Mouse (Mus musculus) ZHBTc4 (cell line): Measurements from ENCODE around the gene 9130230L23Rik.
"Not testable (repeated sequence)": the region's sequence is repeated elsewhere in the genome, so short reads cannot be mapped to it uniquely, and the experiment has no call there.

Experiments
- DNase-seq: peaks from one replicate; pipeline ENCODE4 v3.0.0-alpha.2; 2011; ENCODE audit warnings: low read depth, low spot score

9130230L23Rik gene

DNA sequence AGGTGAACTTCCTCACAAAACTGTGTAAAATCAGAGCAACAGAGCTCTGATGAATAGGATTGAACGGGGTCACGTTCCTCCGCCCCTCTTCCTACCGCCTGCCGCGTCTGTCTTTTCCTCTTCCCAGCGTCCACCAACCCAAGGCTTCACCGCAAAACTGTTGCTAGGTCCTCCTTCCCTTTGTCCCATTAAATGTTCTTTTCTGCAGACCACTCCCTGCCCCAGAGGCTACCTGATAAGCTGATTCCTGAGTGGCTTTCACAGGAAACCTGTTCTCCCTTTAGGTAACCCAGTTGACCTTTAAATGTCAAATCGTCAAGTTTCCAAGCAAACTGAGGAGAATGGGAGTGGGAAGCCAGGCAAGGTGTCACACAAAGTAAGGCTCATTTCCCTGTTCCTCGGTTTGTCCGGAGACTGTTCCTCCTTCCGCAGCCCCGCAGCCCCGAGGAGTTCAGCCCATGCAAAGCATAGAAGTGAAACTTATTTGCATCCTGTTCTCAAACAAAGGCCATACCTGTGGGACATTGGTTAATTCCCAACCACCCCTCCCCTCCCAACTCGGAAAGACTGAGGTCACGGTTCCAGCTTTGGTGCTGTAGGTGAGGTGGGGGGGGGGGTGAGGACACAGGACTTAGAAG lies 1.1 kb upstream of the 9130230L23Rik start:
- peak; percentile 65 for DNase-seq

DNA sequence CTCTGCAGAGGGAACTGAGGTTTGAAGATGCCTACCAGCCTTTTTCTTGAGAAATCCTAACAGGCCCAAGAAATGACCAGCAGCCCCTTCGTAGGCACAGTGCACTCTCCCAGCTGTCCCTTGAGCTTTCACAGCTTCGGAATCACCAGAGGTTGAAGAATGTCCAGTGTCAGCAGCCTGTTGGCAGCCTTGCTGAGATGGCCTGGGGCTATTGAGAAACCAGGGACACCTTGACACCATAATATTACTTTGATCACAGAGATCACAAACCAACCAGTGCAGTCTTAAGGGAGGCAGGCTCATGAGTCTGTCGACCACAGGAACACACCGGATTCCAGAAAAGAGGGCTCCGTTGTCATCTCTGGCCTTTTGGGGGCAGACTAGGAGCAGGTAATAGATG lies 2.9 kb downstream of the 9130230L23Rik start:
- DNase-seq: no peak

DNA sequence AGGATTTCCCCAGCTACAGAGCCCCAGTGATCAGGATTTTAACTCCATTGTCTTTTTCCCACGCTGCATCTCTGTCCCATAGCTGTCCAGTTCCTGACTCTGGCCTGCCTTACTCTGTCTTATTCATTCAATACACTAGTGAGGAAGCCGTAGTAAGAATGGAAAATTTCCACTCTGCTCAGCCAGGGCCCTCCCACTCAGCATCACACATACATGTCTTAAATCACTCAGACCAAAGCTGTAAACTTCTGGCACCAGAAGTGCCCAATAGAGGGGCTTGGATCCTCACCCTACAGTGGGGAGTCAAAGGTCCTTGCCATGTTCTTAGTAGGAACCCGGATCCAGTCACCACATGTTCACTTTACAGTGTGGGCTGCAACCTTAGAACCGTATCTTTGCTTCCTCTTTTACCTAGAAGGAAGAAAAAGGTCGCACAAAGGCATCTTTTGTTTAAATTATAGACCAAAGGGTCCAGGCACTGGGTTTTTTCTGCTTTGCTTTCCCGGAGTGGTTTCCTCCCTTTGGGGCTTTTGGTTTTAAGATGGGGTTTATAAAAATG lies 3.4 kb downstream of the 9130230L23Rik start:
- no peak for DNase-seq

DNA sequence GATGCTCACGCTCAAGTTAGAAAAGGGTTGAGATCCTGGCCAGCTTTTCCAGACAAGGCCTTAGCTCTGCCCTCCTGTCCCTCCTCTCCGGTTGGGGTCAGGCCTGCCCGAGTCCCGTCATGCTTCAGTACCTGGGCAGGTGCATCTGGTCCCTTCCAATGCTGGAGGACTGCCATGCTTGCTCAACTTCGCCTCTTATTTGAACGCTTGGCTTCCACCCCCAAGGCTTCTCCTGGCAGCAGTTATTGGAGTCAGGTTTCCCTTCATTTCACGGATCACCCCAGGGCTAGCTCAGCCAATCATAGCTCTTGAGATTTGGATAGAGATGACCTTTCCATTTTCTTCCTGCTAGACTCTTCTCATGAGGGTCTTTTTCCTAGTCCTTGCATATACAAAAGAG lies 4.0 kb downstream of the 9130230L23Rik start:
- DNase-seq: no peak

DNA sequence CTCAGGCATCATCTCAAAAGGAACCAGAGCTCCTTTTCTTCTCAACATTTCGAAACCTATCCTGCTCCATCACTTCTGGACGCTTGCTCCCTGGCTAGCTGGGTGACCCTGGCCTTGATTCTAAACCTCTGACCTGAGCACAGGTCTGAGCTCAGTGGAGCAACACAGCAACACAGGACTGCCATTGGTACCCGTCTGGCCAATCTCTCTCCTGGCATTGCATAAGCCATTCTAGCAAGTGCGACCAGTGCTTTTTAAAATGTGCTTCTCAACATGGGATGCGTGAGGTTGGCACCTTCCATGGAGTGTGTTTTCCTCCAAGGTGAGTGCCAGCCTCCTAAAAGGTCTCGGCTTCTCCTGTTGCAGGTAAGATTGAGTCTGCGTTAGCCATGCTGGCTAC lies 5.0 kb downstream of the 9130230L23Rik start:
- DNase-seq: no peak

DNA sequence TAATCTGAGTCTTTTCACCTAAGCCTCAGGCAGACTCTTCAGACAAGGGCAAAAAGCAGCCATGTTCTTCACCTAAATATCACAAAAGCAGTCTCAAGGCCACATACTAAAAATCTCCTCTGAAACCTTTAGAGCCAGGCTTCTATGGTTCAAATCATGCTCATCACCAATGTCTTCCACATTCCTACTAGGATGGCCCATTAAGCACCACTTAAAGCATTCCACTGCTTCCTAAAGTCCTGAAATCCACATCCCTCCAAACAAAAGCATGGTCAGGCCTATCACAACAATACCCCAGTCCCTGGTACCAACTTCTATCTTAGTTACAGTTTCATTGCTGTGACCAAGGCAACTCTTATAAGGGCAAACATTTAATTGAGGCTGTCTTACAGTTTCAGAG lies 6.3 kb downstream of the 9130230L23Rik start:
- DNase-seq: peak; percentile 73

DNA sequence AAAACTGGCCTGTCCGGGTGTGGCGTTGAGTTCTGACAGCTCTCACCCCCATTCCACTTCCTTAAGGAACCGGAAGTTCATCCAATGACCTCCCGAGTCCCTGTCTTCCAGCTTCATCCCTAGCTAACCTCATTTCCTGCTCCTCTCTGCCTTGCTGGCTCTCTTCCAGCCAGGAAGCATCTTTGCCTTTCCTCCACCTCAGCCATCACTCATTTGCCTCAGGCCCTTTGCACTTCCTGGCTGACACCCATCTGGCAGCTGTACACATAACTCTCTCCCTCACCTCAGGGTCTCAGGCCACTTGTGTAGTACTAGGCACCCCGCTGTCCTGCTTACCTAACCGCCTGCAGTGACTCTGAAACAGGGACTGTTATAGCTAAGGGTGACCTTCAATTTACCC lies 9.4 kb downstream of the 9130230L23Rik start:
- DNase-seq: peak; percentile 85

DNA sequence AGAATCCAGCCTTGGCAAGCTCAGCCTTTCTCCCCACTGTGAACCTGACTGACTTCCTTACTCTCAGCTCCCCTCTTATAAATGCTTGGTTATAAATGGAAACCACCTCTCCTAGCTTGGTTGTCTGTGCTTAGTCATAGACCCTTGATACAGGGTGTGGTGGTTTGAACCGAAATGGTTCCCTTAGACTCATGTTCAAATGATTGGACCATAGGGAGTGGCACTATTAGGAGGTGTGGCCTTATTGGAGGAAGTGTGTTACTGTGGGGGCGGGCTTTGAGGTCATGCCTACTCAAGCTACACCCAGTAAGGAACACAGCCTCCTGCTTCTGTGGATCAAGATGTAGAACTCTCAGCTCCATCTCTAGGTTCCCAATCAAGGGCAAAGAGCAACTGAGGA lies 12.9 kb downstream of the 9130230L23Rik start:
- peak; percentile 83 for DNase-seq

DNA sequence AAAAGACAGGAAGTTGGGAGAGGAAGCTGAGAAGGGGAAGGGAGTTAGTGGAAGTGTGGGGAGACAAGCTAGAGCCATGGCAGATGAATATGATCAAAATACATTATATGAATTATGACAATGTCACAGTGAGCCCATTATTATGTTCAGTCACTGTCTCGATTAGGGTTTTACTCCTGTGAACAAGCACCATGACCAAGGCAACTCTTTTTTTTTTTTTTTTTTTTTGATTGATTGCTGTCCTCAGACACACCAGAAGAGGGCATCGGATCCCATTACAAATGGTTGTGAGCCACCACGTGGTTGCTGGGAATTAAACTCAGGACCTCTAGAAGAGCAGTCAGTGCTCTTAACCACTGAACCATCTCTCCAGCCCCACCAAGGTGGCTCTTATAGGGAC lies 17.1 kb downstream of the 9130230L23Rik start:
- DNase-seq: not testable (repeated sequence)

DNA sequence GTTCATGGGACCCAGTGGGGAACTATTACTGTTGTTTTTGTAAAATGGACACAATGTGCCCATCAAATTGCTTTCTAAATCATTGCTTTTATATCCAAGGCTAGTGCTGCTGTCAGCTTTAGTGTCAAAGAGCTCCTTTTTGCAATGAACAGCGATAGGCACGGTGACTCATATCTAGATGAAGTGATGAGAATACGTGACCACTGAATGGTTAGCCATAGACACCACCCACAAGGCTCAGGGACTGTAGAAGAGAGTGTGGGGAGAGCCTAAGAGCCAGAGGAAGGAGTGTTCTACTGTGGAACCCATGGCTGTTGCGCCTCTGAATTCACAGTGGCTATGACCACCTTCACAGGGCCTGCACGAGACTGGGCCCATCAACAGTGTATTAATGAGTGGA lies 17.7 kb downstream of the 9130230L23Rik start:
- no peak for DNase-seq

DNA sequence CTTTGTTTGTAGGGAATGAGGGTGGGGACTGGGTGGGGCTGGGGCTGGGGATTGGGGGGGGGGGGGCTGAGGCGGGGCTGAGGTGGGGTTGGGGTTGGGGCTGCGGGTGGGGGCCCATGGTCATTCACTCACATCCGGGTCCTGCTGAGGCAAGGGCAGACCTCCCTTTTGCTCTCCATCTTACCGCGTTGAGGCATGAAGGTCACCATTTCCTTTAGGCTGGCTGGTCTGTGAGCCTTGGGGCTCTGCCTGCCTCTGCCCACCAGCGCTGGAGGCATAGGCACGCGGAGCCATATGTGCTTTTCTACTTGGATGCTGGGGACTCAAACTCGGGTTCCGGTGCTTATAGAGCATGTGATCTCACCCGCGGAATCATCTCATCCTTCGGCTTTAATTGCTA lies 28.4 kb downstream of the 9130230L23Rik start:
- DNase-seq: peak; percentile 77

DNA sequence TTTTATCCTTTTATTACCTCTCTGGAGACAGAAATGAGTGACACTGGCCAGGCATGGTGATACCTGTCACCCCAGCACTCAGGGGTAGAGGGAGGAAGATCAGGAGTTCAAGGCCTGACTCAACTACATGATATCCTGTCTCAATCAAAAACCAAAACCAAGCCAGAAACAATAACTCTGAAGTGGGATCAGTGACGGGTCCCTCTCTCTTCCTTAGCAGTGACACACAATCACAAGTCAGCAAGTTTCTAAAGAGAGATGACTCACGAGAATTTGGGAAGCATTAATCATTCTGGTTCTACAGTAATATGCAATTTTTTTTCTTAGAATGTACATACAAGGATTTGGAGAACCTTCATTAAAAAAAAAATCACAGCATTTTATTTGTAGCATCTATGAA lies 30.9 kb downstream of the 9130230L23Rik start:
- DNase-seq: no peak

DNA sequence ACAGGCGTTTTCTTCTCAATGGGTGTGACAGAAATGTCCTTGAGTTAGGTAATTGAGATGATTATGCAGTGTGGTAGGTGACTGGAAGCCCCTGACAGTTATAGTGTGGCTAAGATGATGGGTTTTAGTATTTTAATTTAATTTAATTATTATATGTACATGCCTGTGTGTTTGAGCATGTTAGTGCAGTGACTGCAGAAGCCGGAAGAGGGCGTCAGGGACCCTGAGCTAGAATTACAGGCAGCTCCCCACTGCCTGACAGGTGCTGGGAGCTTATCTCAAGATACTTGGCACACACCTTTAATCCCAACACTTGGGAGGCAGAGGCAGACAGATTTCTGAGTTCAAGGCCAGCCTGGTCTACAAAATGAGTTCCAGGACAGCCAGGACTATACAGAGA lies 36.1 kb downstream of the 9130230L23Rik start:
- DNase-seq: peak; percentile 82

DNA sequence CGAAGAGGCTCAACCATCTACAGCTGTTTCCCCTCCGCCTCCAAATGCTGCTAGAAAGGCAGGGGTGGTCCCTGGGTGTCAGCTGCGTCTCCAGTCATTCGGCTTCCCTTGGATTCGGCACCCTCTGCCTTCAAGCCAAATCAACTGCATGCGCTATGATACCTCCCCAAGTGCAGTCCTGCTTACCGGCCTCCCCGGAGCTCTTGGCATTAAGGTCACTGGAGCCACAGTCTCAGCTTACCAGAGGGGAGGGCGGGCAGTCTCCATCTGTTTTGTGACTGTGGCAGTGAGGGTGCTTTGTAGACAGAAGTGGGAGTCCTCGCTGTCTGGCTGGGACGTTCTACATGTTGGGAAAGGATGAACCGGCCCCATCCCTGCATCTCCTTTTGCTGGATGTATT lies 37.0 kb downstream of the 9130230L23Rik start:
- DNase-seq: peak; percentile 47

DNA sequence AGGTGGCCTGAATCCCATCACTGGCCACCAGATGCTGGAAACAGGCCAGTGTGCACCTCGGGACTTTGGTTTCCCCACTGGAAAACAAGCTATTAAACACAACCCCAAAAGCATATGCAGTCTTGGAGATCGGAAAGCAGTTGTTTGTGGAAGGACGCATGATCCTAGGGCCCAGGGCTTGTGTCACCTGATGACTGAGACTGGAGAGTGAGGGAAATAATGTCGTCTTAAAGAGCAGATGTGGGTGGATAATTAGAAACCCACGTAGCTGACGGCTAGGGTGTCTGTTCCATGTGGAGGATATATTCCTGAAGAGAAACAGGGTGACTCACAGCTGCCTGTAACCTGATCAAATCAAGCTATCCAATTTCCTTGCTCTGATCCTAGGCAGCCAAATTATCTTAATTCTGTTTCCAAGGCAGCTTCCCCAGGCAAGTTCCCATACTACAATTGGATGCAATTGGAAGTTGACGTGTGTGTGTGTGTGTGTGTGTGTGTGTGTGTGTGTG lies 38.3 kb downstream of the 9130230L23Rik start:
- no peak for DNase-seq

DNA sequence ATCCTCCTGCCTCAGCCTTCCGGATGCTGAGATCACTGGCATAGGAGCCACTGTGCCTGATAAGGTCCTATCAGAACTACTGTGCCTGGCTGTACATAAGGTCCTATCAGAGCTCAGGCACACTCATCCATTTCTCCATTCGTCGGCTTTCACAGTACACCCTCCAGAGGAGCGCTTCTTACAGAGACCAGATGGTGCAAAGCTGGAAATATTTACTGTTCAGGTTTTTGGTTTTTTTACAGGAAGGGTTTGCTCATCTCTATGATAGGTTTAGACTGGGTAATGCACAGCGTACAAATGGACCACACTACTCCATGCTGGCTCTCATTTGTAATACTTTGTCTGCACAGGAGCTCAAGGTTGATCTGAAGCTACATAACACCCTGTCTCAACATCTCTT lies 40.8 kb downstream of the 9130230L23Rik start:
- DNase-seq: no peak

DNA sequence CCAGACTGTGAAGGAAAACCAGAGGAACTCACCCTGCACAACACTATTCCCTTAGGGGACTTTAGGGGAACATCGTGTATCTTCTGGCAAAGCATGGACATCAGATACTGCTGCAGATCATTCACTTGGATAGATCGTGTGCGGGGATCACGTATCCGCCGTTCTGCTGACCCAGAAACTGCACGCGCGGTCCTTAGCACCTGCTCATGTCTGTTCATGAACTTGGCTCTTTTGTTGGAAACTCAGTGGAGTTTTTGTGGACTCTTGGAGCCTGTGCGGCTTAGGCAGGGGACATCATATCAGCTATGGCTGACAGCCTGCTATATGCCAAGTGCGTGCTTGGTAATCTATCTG lies 43.5 kb downstream of the 9130230L23Rik start:
- DNase-seq: no peak

DNA sequence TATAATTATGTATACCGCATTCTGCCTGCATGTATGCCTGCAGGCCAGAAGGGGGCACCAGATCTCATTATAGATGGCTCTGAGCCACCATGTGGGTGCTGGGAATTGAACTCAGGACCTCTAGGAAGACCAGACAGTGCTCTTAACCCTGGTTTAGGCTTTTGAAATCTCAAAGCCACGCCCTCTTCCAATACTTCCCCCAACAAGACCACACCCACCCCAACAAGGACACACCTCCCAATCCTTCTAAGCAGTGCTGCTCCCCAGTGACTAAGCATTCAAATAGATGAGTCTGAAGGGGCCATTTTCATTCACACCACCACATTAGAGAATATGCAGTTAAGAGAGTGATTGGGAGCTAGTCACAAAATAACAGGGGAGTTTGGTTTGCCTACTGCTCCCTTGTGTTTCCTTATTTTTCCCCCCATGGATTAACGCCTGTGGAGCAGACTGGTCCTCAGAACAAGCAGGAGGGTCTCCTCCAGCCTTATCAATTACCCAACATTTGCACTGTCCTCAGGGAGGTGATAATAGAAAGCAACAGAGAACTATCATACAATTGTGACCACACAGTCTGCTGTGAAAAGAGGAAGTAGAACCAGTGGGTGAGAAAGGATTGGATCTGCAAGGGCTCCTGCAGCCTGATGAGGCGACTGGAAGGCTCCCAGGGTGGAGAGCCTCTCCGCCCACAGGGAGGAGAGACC lies 44.0 kb downstream of the 9130230L23Rik start:
- DNase-seq: peak; percentile 78

DNA sequence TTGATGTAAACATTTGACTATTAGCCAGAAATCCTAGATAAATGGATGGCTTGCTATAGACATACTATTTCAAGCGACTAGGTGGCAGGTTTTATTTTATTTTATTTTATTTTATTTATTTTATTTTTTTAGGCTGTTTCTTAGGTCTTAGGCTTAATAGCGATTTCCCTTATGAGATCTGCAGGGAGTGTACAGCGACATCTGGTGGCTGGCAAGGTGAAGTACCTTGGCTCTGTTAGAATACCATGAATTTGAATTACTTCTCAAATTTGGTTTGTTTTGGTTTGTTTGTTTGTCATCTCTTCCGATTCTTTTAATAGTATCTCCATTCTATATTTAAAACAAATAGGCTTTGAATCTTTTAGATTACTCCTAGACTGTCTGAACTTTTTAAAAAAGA lies 45.5 kb downstream of the 9130230L23Rik start:
- peak; percentile 71 for DNase-seq

DNA sequence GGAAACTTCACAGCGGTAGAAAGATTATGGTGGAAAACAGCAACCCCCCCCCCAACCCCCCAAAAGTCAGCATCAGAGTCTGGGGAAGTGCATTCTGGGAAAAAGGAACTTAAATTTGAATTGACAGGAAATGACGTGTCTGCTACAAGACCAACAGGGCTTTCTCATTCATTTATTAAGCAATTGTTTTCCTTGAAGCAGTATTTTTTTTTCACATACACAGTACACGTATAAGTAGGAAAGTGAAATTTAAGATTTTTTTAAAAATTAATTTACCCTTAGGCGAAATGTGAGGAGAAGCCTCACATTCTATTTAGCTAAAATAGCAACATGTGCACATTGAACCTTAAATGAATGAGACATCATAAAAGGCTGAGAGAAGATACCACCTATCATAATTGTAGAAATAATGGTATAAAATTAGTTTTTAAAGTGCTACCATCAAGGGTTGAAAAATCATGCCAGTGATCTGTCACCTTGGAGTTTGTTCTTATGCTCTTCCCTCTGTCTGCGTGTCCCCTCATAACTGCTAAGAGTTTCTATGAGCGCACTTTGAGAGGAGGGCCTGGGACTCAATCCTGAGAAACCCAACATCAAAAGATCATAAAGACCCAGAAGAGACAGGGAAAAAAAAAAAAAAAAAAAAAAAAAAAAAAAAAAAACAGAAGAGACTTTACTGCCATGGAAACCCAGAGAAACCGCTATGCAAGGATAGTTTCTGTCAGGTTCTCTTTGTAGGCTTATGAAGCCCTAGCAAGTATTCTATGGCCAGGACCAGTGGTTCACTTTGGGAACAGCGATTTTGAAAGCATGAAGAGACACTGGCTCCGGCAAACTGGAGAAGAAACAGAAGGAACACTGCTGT lies 47.7 kb downstream of the 9130230L23Rik start:
- DNase-seq: no peak

DNA sequence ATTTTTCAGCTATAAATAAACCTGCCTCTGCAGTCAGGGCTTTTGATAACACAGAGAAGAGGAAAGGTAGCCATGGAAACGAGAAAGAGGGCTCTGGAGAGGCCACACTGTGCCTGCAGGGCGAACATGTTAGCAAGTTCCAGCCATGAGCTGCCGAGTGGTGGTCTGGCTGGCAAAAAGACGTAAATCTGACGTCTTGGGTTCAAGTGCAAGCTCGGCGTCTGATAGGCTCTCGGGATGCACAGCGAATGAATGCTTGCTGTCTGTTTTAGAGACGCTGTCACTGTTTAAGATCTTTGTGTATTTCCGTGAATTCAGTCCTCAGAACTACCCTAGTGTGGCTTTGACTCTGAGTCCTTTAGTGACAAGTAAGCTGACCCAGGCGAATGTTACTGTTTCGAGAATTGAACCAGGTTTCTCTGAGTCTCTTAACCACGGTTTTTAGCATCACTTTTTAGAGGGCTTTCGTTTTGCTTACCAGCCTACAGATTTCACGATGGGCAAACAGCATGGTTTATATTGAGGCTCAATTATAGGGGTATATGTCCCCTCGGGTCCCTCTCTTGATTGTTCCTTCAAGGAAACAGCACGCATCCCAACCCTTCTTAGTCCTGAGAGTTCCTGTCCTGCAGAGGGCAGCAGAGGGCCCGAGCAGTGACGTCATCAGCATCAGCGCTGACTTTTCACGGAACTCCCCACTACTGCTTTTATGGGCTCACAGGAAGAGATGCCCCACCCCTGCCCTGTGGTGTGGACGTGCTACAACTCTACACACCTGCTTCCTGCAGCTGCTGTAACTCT lies 48.5 kb downstream of the 9130230L23Rik start:
- DNase-seq: peak; percentile 94
